Mouse (Mus musculus) liver, embryonic 12.5 days (tissue): ENCODE results near the gene Uxt. TPM values are rescaled to one million over a fixed set of nuclear protein-coding genes. Genes with fewer than 3 reads are reported as not detected.
A peak's percentile ranks its signal among the peaks of the same experiment; 100 is the strongest.

ENCODE experiments used
- ATAC-seq: fragments of 200-750 bp; cut with Nextera tagmentation; 2 replicates; pipeline ENCODE4 v1.8.0; 2017; ENCODE audit warnings: moderate number of reproducible peaks, mild to moderate bottlenecking, moderate library complexity
- H3K27ac ChIP-seq: fragments of 300-500 bp; sonication (generic); 2 replicates; pipeline ENCODE4 v1.5.1; 2016; ENCODE audit warnings: mild to moderate bottlenecking
- H3K27me3 ChIP-seq: fragments of 300-500 bp; sonication (generic); replicated peaks from 2 replicates; pipeline ENCODE4 v1.6.1; 2016; ENCODE audit warnings: mild to moderate bottlenecking, moderate library complexity
- H3K36me3 ChIP-seq: fragments of 300-500 bp; sonication (generic); 2 replicates; pipeline ENCODE4 v1.6.1; 2016; ENCODE audit warnings: mild to moderate bottlenecking, moderate library complexity
- H3K4me1 ChIP-seq: fragments of 300-500 bp; sonication (generic); 2 replicates; pipeline ENCODE4 v1.6.1; 2016
- H3K4me2 ChIP-seq: fragments of 300-500 bp; sonication (generic); 2 replicates; pipeline ENCODE4 v1.6.1; 2016; ENCODE audit warnings: mild to moderate bottlenecking, moderate library complexity
- H3K4me3 ChIP-seq: fragments of 300-500 bp; sonication (generic); 2 replicates; pipeline ENCODE4 v1.5.1; 2016; ENCODE audit warnings: mild to moderate bottlenecking, moderate library complexity
- H3K9ac ChIP-seq: fragments of 300-500 bp; sonication (generic); 2 replicates; pipeline ENCODE4 v1.6.1; 2016; ENCODE audit warnings: mild to moderate bottlenecking, moderate library complexity
- H3K9me3 ChIP-seq: fragments of 300-500 bp; sonication (generic); replicated peaks from 2 replicates; pipeline ENCODE4 v1.6.1; 2016; ENCODE audit warnings: mild to moderate bottlenecking, moderate library complexity
- WGBS: fragments of 180-500 bp; shearing (Covaris S2); methylation state at CpG from one replicate; pipeline ENCODE4 v1.1.7; 2016; ENCODE audit not compliant: insufficient replicate concordance; 5-methylcytosine and 5-hydroxymethylcytosine counted together
- polyA plus RNA-seq: library from polyadenylated mRNA; unstranded; fragments of >200 nt; fragmentation: Nextera tagmentation; extraction: Ambion mirVana; gene quantifications from 2 replicates; pipeline ENCODE4 v1.2.1, GENCODE M21; 2016

Gene Uxt
- polyA plus RNA-seq, result 58.8 and 61.3 TPM in 2 replicates

DNA sequence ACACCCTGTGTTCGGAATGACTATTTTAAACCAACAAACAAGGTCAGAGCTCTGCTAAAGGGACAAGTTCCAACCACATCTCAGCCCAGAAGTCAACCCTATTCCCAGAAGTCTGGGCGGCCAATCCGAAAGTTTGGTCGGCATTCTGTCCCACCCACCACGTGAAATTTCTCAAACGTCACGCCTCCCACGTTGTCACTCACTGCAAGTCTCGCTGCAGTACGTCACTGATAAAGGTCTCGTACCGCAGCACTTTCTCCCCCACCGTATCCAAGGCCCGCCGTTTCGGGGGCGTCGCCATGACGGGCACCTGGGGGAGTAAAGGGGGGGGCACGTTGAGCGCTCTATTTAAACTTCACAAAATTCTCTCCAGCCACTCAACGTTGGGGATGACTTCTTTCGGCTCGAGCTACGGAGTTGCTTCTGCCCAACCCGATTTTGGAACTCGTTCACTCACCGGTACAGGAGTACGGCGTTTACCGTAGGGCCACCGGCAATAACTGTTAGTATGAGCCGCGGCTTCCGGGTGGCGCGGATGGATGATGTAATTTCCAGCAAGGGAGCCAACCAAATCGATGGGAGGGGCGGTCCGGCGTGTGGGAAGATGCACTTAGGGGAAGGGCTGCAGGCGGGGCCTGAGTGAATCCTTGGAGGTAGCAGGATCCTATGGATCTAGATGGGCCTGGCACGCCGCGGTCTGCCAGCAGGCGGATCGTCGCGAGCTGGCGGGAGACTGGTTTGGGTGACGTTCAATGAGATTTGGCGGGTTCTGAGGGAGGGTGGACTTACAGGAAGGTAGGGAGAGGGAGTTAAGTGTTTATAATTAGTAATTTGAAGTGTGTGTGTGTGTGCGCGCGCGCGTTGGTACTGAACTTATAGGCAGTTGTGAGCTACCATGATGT is at the start of gene Uxt:
TSS of gene Uxt (minus strand) at position 541 of the 902 bp plus-strand sequence.
- peak; percentile 93 for ATAC-seq
- peak within 1 kb of the TSS; percentile 68 for H3K4me2 ChIP-seq
- H3K4me1 ChIP-seq, result peaks cover 5% of the 10 kb centered on the region; the same call in 1 of the 2 replicates
- H3K36me3 ChIP-seq, result peaks cover 18% of the 10 kb centered on the region
- H3K9ac ChIP-seq, result peak within 1 kb of the TSS; percentile 61
- peak within 1 kb of the TSS; percentile 85 for H3K27ac ChIP-seq
- no peaks in the 10 kb centered on the region for H3K9me3 ChIP-seq
- peak within 1 kb of the TSS; percentile 64 for H3K4me3 ChIP-seq
- H3K27me3 ChIP-seq, result no peaks in the 10 kb centered on the region
- WGBS, result 7% methylated on average over 57 of the region's 57 CpGs

- Histone ChIP-seq H3K4me3 (no peak overlapping the region), H3K9ac (no peak overlapping the region), H3K27me3 (no peaks in the 10 kb centered on the region), H3K36me3 (no peaks in the 10 kb centered on the region), H3K4me2 (no peak overlapping the region), H3K4me1 (no peaks in the 10 kb centered on the region), H3K27ac (no peak overlapping the region), H3K9me3 (no peaks in the 10 kb centered on the region)
- no peak for ATAC-seq
- WGBS, result 30% methylated on average over 1 of the region's 1 CpGs
These were observed 19.1 kb upstream of the Uxt start for GRCm38 (mm10) chrX:20980901-20981300.

GRCm38 (mm10) chrX:20950191-20950880 is 11.5 kb downstream of the Uxt start, which contains the start of gene Elk1:
Gene Elk1 (minus strand): TSS chrX:20950608.
- H3K4me1 ChIP-seq, result peaks cover 8% of the 10 kb centered on the region; the same call in 1 of the 2 replicates
- peak within 1 kb of the TSS; percentile 70 for H3K4me2 ChIP-seq
- 9% methylated on average over 29 of the region's 30 CpGs for WGBS
- H3K9ac ChIP-seq, result peak within 1 kb of the TSS; percentile 57
- peak; percentile 95 for ATAC-seq
- H3K36me3 ChIP-seq, result 0 out of 2 replicates have a peak, but pooled peaks cover 3% of the 10 kb centered on the region
- peak within 1 kb of the TSS; percentile 68 for H3K4me3 ChIP-seq
- peak within 1 kb of the TSS; percentile 48; the same call in 1 of the 2 replicates for H3K27ac ChIP-seq
- H3K27me3 ChIP-seq, result no peaks in the 10 kb centered on the region
- H3K9me3 ChIP-seq, result no peaks in the 10 kb centered on the region

DNA sequence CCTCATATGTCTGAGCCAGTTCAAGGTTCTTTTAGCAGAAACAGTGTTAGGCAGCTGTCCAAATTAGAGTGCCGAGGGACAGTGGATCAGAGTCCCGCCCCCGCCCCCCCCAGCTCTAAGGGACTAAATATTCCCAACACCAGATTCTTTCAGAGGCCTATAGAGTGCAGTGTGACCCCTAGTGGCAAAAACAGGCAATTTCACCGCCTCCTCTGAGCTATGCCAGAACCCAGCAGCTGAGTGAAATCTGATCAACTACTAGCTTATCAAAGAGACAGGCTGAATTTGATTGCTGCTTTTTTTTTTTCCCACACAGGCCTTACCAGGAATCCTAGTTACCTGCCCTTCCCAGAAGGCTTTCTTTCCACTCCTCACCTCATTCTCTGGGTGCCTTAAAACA is 15.8 kb downstream of the Uxt start:
- Histone ChIP-seq H3K27me3 (no peaks in the 10 kb centered on the region), H3K27ac (no peak overlapping the region), H3K9ac (no peak overlapping the region), H3K4me2 (no peak overlapping the region), H3K36me3 (no peaks in the 10 kb centered on the region), H3K4me1 (peaks cover 8% of the 10 kb centered on the region; the same call in 1 of the 2 replicates), H3K9me3 (no peaks in the 10 kb centered on the region), H3K4me3 (no peak overlapping the region)
- 6% methylated on average over 4 of the region's 4 CpGs for WGBS
- no peak for ATAC-seq

DNA sequence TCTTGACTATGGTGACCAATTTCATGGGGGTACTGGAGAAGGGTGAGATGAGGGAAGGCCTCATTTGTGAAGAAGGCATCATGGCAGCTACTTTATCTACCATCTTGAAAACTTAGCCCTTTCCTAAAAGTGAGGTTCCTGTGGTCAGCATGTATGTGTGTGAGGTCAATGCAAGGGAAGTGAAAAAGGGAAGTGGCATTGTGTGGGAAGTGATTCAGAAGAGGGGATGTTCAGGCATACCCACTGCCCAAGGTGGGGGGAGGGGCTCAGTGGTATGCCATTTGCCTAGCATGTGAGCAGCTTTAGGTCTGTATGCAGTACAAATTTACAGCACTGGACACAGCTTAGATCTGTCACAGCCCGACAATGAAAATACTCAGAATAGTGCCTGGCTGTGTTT is 29.9 kb downstream of the Uxt start:
- Histone ChIP-seq H3K27ac (no peak overlapping the region), H3K4me1 (no peaks in the 10 kb centered on the region), H3K9ac (no peak overlapping the region), H3K4me3 (no peak overlapping the region), H3K4me2 (no peak overlapping the region), H3K9me3 (no peaks in the 10 kb centered on the region), H3K36me3 (peaks cover 13% of the 10 kb centered on the region; the same call in 1 of the 2 replicates), H3K27me3 (no peaks in the 10 kb centered on the region)
- WGBS, result 19% methylated on average over 1 of the region's 1 CpGs
- ATAC-seq, result no peak

GRCm38 (mm10) chrX:20931364-20931763 is 30.5 kb downstream of the Uxt start, which contains the start of gene Cfp:
Gene Cfp (minus strand): TSS chrX:20931555.
- H3K4me1 ChIP-seq, result no peaks in the 10 kb centered on the region
- no peak within 1 kb of the TSS for H3K9ac ChIP-seq
- H3K4me3 ChIP-seq, result no peak within 1 kb of the TSS
- no peaks in the 10 kb centered on the region for H3K9me3 ChIP-seq
- no peak within 1 kb of the TSS for H3K4me2 ChIP-seq
- 27% methylated on average over 1 of the region's 1 CpGs for WGBS
- no peak within 1 kb of the TSS for H3K27ac ChIP-seq
- no peak for ATAC-seq
- no peaks in the 10 kb centered on the region for H3K27me3 ChIP-seq
- H3K36me3 ChIP-seq, result peaks cover 7% of the 10 kb centered on the region; the same call in 1 of the 2 replicates

DNA sequence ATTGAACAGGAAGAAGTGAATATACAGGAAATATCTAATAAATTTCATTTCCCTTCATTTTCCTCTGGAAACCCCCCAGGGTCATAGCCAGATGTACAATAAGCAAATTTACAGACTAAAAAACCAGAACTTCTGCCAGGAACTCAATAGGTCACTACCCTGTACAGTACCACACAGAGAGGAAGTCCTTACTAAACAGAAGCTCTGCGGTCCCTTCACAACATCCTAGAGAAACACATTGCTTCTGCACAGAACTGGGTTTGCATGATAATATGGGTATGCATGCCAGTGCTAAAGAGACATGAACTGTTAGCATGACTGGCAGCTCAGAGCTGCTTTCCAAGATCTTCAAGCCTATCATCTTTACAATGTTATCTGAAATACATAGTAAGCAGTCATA is 32.0 kb downstream of the Uxt start:
- ATAC-seq, result no peak
- 59% methylated on average over 1 of the region's 1 CpGs for WGBS
- H3K4me3 ChIP-seq, result no peak overlapping the region
- H3K27ac ChIP-seq, result no peak overlapping the region
- no peaks in the 10 kb centered on the region for H3K27me3 ChIP-seq
- H3K4me1 ChIP-seq, result no peaks in the 10 kb centered on the region
- H3K9me3 ChIP-seq, result no peaks in the 10 kb centered on the region
- H3K9ac ChIP-seq, result no peak overlapping the region
- no peaks in the 10 kb centered on the region for H3K36me3 ChIP-seq
- H3K4me2 ChIP-seq, result no peak overlapping the region

GRCm38 (mm10) chrX:20924976-20925375 is 36.8 kb downstream of the Uxt start:
- H3K36me3 ChIP-seq, result no peaks in the 10 kb centered on the region
- H3K4me3 ChIP-seq, result no peak overlapping the region

DNA sequence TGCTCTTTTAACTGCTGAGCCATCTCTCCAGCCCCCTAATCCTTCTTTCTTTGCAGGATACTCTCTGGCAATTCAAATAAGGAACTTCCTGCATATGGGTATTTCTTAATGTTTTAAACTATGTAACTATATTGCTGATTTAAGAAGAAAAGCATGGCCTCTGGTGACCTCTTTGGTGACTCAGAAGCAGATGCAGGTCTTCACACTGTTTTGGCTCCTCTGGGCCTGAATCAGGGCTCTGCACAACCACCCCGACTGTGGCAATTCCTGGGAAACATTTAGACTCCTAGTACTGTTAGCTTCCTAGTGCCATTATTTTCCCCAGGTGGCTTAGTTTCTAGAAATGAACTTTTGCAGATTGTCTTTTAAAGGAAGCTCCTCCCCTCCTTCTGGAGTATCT is 38.3 kb downstream of the Uxt start:
- Histone ChIP-seq H3K9ac (no peak overlapping the region), H3K36me3 (no peaks in the 10 kb centered on the region), H3K4me2 (no peak overlapping the region), H3K27ac (no peak overlapping the region), H3K4me1 (no peaks in the 10 kb centered on the region), H3K27me3 (peaks cover 37% of the 10 kb centered on the region), H3K4me3 (no peak overlapping the region), H3K9me3 (no peaks in the 10 kb centered on the region)
- ATAC-seq, result no peak
- WGBS, result 52% methylated on average over 1 of the region's 1 CpGs

More at GRCm38 (mm10) chrX:20924976-20925375, 36.8 kb downstream of the Uxt start:
- Histone ChIP-seq H3K4me1 (no peaks in the 10 kb centered on the region), H3K27ac (no peak overlapping the region), H3K9me3 (no peaks in the 10 kb centered on the region), H3K4me2 (no peak overlapping the region), H3K27me3 (peaks cover 22% of the 10 kb centered on the region), H3K9ac (no peak overlapping the region)
- no peak for ATAC-seq

GRCm38 (mm10) chrX:20921366-20921765 is 40.5 kb downstream of the Uxt start:
- H3K4me2 ChIP-seq, result peak overlapping the region; percentile 67

DNA sequence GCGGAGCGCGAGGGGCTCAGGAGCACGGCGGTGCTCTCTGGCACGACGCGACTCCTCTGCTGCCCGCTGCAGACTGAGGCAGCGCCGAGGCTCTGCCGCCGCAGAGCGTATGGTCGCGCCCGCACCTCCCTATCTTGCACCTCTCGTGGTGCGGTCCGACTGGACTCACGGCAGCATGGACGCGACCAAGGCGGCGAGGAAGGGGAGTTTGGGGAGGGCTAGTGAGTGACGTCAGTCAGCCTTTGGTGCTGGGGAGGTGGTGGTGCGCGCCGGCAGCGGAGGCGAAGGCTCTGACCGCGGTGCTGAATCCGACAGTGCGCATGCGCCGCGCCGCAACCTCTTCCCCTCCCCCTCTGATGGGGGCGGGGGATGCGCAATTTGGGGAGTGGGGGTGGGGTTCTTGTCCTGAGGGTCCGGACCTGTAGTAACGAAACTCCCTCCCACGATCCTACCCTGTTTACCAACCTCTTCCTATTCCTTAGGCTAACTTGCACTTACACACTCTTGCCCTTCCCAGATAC is 40.9 kb downstream of the Uxt start, which contains the start of gene Syn1:
TSS of gene Syn1 (minus strand) at position 161 of the 521 bp plus-strand sequence.
- ATAC-seq, result peak; percentile 49
- Histone ChIP-seq H3K9ac (no peak within 1 kb of the TSS), H3K27ac (no peak within 1 kb of the TSS), H3K4me3 (peak within 1 kb of the TSS; percentile 41), H3K36me3 (no peaks in the 10 kb centered on the region), H3K4me2 (peak within 1 kb of the TSS; percentile 67), H3K4me1 (no peaks in the 10 kb centered on the region), H3K27me3 (peaks cover 40% of the 10 kb centered on the region), H3K9me3 (no peaks in the 10 kb centered on the region)
- WGBS, result 11% methylated on average over 31 of the region's 44 CpGs

More at GRCm38 (mm10) chrX:20921366-20921765, 40.5 kb downstream of the Uxt start:
- Histone ChIP-seq H3K36me3 (no peaks in the 10 kb centered on the region), H3K4me1 (no peaks in the 10 kb centered on the region), H3K27me3 (peaks cover 40% of the 10 kb centered on the region), H3K27ac (no peak overlapping the region), H3K9me3 (no peaks in the 10 kb centered on the region), H3K9ac (no peak overlapping the region), H3K4me3 (no peak overlapping the region)
- WGBS, result 30% methylated on average over 5 of the region's 5 CpGs
- ATAC-seq, result no peak
